ENCODE assay signal across 8 mouse cellular contexts in genomic region chr6:99026635-99027541, GRCm38 (mm10).
DNase-seq lines count a peak whose midpoint lies in the region; ATAC-seq lines count a peak whose summit lies in the region.

No protein-coding gene starts in this region.

- no peaks in the 10 kb centered on the region for H3K36me3 ChIP-seq in erythroblast, embryonic 14.5 days (ENCODE audit: control insufficient read depth)
- no peaks in the 10 kb centered on the region for H3K36me3 ChIP-seq in heart, embryonic 11.5 days (ENCODE audit: control insufficient read depth, insufficient read depth, low read length)
- H3K36me3 ChIP-seq in liver, embryonic 11.5 days (ENCODE audit: control insufficient read depth, insufficient read depth, low read length) = no peaks in the 10 kb centered on the region
- H3K36me3 ChIP-seq in neural tube, embryonic 11.5 days (ENCODE audit: control insufficient read depth, insufficient read depth, low read length) = no peaks in the 10 kb centered on the region

- H3K9me3 ChIP-seq in erythroblast, embryonic 14.5 days (ENCODE audit: control insufficient read depth, low read length) = no peaks in the 10 kb centered on the region
- H3K9me3 ChIP-seq in heart, embryonic 11.5 days (replicated peaks; ENCODE audit: control insufficient read depth, low read length) = no peaks in the 10 kb centered on the region
- H3K9me3 ChIP-seq in liver, embryonic 11.5 days (ENCODE audit: control insufficient read depth, low read length) = no peaks in the 10 kb centered on the region
- H3K9me3 ChIP-seq in neural tube, embryonic 11.5 days (ENCODE audit: control insufficient read depth, low read length) = no peaks in the 10 kb centered on the region

- peak overlapping the region; percentile 97 for H3K27ac ChIP-seq in heart, embryonic 11.5 days (ENCODE audit: low read depth, low read length)
- peak overlapping the region; percentile 82 for H3K27ac ChIP-seq in liver, embryonic 11.5 days (ENCODE audit: low read depth, low read length)
- 0 out of 2 replicates have a peak overlapping the region, but pooled peaks have one; percentile 86 for H3K27ac ChIP-seq in neural tube, embryonic 11.5 days (ENCODE audit: low read depth, low read length)

- intact Hi-C loops in left cerebral cortex, postnatal 25 days (cut with DNase I) = loop anchor here (5.0 to 10.0 kb wide), 3 partner anchors 495 to 922 kb away; partner anchors contain the start of gene Foxp1

- peak overlapping the region; percentile 97 for H3K9ac ChIP-seq in heart, embryonic 11.5 days (ENCODE audit: low read depth, low read length)
- peak overlapping the region; percentile 71 for H3K9ac ChIP-seq in liver, embryonic 11.5 days (ENCODE audit: low read depth, low read length)
- H3K9ac ChIP-seq in neural tube, embryonic 11.5 days (ENCODE audit: low read length) = peak overlapping the region; percentile 72

- no peak for ATAC-seq in erythroblast, adult 5-6 weeks (replicated peaks; ENCODE audit: low FRiP score, poor library complexity, severe bottlenecking)
- no peak for ATAC-seq in heart, embryonic 11.5 days (replicated peaks; ENCODE audit: insufficient number of reproducible peaks, low FRiP score, low TSS enrichment)
- ATAC-seq in liver, embryonic 11.5 days (replicated peaks; ENCODE audit: low FRiP score) = no peak
- ATAC-seq in neural tube, embryonic 11.5 days (ENCODE audit: insufficient read depth, low FRiP score, low TSS enrichment) = no peak

- H3K4me3 ChIP-seq in erythroblast, embryonic 14.5 days (replicated peaks) = peak overlapping the region; percentile 55
- peak overlapping the region; percentile 86 for H3K4me3 ChIP-seq in heart, embryonic 11.5 days (ENCODE audit: low read depth, low read length)
- peak overlapping the region; percentile 70 for H3K4me3 ChIP-seq in liver, embryonic 11.5 days (ENCODE audit: low read depth, low read length)
- peak overlapping the region; percentile 69 for H3K4me3 ChIP-seq in neural tube, embryonic 11.5 days (ENCODE audit: low read depth, low read length)

- 4% methylated on average over 19 of the region's 19 CpGs for WGBS in heart, embryonic 11.5 days (ENCODE audit: insufficient replicate concordance)
- WGBS in liver, embryonic 11.5 days = 10% methylated on average over 19 of the region's 19 CpGs
- 9% methylated on average over 19 of the region's 19 CpGs for WGBS in neural tube, embryonic 11.5 days

- peak overlapping the region; percentile 71 for H3K4me2 ChIP-seq in heart, embryonic 11.5 days
- H3K4me2 ChIP-seq in liver, embryonic 11.5 days = peak overlapping the region; percentile 88
- H3K4me2 ChIP-seq in neural tube, embryonic 11.5 days (ENCODE audit: low read depth) = peak overlapping the region; percentile 86

- DNase-seq in Muller cell, postnatal 12 days (ENCODE audit: inconsistent ontology term) = peak; percentile 51
- DNase-seq in liver, embryonic 11.5 days (ENCODE audit: low spot score) = no peak
- no peak for DNase-seq in neural tube, embryonic 11.5 days (ENCODE audit: low spot score)
- DNase-seq in frontal cortex, postnatal 14 days (ENCODE audit: low spot score in 2 of 2) = no peak
- DNase-seq in left cerebral cortex, postnatal 25 days (ENCODE audit: low spot score in 2 of 2) = no peak

- peaks cover 5% of the 10 kb centered on the region for H3K4me1 ChIP-seq in erythroblast, embryonic 14.5 days (ENCODE audit: control insufficient read depth)
- peaks cover 36% of the 10 kb centered on the region for H3K4me1 ChIP-seq in heart, embryonic 11.5 days (ENCODE audit: control insufficient read depth, insufficient read depth, low read length)
- peaks cover 34% of the 10 kb centered on the region for H3K4me1 ChIP-seq in liver, embryonic 11.5 days (replicated peaks; ENCODE audit: control insufficient read depth, insufficient read depth, low read length)
- peaks cover 29% of the 10 kb centered on the region for H3K4me1 ChIP-seq in neural tube, embryonic 11.5 days (ENCODE audit: control insufficient read depth, insufficient read depth, low read length)

- peaks cover 24% of the 10 kb centered on the region for H3K27me3 ChIP-seq in erythroblast, embryonic 14.5 days (ENCODE audit: control insufficient read depth)
- no peaks in the 10 kb centered on the region for H3K27me3 ChIP-seq in heart, embryonic 11.5 days (ENCODE audit: control insufficient read depth, insufficient read depth, low read length)
- H3K27me3 ChIP-seq in liver, embryonic 11.5 days (replicated peaks; ENCODE audit: control insufficient read depth, insufficient read depth, low read length) = peaks cover 3% of the 10 kb centered on the region
- H3K27me3 ChIP-seq in neural tube, embryonic 11.5 days (ENCODE audit: control insufficient read depth, insufficient read depth, low read length) = no peaks in the 10 kb centered on the region
